Mouse (Mus musculus) left cerebral cortex, adult 2 months (tissue): ENCODE measurements around the gene Grin2a. TPM values are rescaled to one million over a fixed set of nuclear protein-coding genes. Genes with fewer than 3 reads are reported as not detected.

Source experiments
- DNase-seq, 2 experiments: peaks; one replicate each; pipeline ENCODE4 v3.0.0; 2021 to 2022; ENCODE audit warnings: low spot score in 2 of 2, mixed read lengths in 1 of 2; ENCODE audit errors: extremely low spot score in 1 of 2
- H3K27ac ChIP-seq: fragments of 200-600 bp; 2 replicates; pipeline ENCODE4 v1.8.1; 2022
- H3K4me3 ChIP-seq: fragments of 200-600 bp; 2 replicates; pipeline ENCODE4 v1.8.1; 2022
- CTCF ChIP-seq: fragments of 200-600 bp; IDR thresholded peaks from 2 replicates; pipeline ENCODE4 v1.8.1; 2022; ENCODE audit warnings: antibody characterized with exemption, mild to moderate bottlenecking, moderate library complexity
- intact Hi-C: fragments of 180-260 bp; cut with DNase I; formaldehyde crosslinking; loops from one replicate; pipeline ENCODE4 v1.15.1; 2025
- total RNA-seq, 2 experiments: library from RNA; stranded (reverse); gene quantifications; 2 replicates each; pipeline ENCODE4 v1.2.3; 2021

Gene Grin2a
- total RNA-seq, 2 experiments from 2014 or later = 274 to 277 TPM

GRCm38 (mm10) chr16:9607432-9607831 is 387.9 kb downstream of the Grin2a start:
- intact Hi-C loops = loop anchor here (10.0 kb wide), 1 partner anchor 457 kb away; no protein-coding TSS in a partner anchor
- Histone ChIP-seq H3K4me3 (no peak overlapping the region), H3K27ac (no peak overlapping the region)
- no peak for DNase-seq
- no peak for TF ChIP-seq CTCF

DNA sequence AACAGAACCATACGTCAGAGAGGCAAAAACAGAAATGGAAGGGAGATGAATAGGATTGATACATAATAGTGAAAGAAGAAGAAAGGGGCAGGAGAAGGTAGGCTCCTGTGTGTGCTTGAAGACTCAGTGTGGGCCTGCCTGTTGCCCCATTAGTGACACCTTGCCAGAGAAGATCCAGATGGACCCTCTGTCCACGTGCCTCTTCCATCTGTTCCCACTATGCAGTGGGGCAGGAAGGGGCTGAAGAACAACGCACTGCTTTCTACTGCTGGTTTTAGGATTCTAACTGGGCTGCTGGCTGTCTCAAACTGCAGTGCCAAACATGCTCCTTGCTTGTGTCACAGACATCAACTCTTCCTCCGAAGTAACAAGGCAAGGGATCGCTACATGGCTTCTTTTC is 391.4 kb downstream of the Grin2a start:
- Histone ChIP-seq H3K4me3 (no peak overlapping the region), H3K27ac (0 out of 2 replicates have a peak overlapping the region, but pooled peaks have one; percentile 53)
- TF ChIP-seq CTCF = no peak
- DNase-seq = no peak
- intact Hi-C loops = loop anchor here (10.0 kb wide), 1 partner anchor 461 kb away; no protein-coding TSS in a partner anchor

- H3K27ac ChIP-seq = peak overlapping the region; percentile 66
- H3K4me3 ChIP-seq = no peak overlapping the region
- intact Hi-C loops = loop anchor here (10.0 kb wide), 1 partner anchor 462 kb away; no protein-coding TSS in a partner anchor
- TF ChIP-seq CTCF = no peak
- DNase-seq = no peak
Measured at GRCm38 (mm10) chr16:9602579-9602978, 392.8 kb downstream of the Grin2a start.

DNA sequence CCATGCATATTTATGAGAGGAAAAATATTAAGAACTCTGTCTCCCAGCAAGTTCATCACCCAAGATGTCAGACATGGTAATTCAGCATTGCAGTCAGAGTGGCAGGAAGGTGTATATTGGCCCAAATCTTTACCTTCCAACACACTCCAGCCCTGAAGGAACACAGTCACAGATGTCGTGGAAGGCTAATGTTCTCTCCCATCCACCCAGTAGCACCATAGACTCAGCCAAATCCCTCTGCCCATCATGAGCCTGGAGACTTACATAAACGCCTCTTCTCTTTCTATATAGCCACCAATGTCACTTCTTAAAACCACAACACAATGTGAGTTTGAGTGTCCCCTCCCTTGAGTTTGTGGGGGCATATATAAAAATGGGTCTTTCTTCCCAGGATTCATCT is 406.2 kb downstream of the Grin2a start:
- intact Hi-C loops = loop anchor here (2.0 to 10.0 kb wide), 2 partner anchors 36 to 406 kb away; partner anchors contain the start of gene Grin2a
- Histone ChIP-seq H3K27ac (peak overlapping the region; percentile 73), H3K4me3 (no peak overlapping the region)
- TF ChIP-seq CTCF = no peak
- no peak for DNase-seq

- TF ChIP-seq CTCF = no peak
- Histone ChIP-seq H3K4me3 (no peak overlapping the region), H3K27ac (peak overlapping the region; percentile 73)
- no peak for DNase-seq
- intact Hi-C loops = loop anchor here (2.0 to 10.0 kb wide), 2 partner anchors 36 to 406 kb away; partner anchors contain the start of gene Grin2a
Measured at GRCm38 (mm10) chr16:9588431-9588830, 406.9 kb downstream of the Grin2a start.

DNA sequence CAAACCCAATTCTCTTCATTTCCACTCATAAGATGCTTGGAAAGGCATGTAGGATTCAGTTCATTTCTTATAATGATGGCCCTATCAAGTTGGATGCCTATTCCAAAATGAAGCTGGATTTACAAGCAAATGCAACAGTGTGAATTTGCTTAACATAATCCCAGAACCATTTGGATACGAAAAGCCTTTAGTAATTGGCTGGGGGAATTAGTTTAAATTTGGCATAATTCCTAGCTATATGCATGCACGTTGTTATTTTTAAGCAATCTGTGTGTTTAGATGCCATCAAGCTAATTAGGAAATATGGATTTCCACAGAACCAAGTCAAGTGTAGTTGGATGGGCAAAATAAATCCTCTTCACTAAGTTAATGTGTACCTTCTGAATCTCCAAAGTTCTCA is 411.4 kb downstream of the Grin2a start:
- no peak for DNase-seq
- no peak overlapping the region for H3K4me3 ChIP-seq
- intact Hi-C loops = loop anchor here (10.0 kb wide), 1 partner anchor 411 kb away; the partner anchor contains the start of gene Grin2a
- no peak overlapping the region for H3K27ac ChIP-seq
- TF ChIP-seq CTCF = no peak

DNA sequence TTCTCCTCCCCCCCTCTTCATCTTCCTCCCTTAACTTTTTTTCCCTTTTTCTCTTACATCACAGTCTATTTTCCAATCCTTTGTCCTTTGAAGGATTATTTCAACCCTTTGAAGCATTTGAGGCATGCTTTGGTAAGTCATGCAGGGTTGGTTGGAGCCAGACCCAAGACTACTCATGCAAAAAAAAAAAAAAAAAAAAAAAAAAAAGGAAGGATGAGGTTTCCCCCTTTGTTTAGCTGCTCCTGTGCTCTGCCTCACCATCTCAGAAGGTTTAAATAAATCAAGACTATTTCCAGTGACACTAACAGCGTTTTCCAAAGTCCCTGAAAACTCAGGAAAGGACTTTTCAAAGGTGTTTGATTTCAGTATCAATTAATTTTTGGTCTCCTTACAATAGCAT is 423.6 kb downstream of the Grin2a start:
- intact Hi-C loops = no loop called here
- no peak for TF ChIP-seq CTCF
- H3K27ac ChIP-seq = no peak overlapping the region
- no peak for DNase-seq
- no peak overlapping the region for H3K4me3 ChIP-seq

- Histone ChIP-seq H3K4me3 (no peak overlapping the region), H3K27ac (no peak overlapping the region)
- no peak for TF ChIP-seq CTCF
- intact Hi-C loops = no loop called here
- DNase-seq = no peak
Measured at GRCm38 (mm10) chr16:9567286-9567685, 428.1 kb downstream of the Grin2a start.

DNA sequence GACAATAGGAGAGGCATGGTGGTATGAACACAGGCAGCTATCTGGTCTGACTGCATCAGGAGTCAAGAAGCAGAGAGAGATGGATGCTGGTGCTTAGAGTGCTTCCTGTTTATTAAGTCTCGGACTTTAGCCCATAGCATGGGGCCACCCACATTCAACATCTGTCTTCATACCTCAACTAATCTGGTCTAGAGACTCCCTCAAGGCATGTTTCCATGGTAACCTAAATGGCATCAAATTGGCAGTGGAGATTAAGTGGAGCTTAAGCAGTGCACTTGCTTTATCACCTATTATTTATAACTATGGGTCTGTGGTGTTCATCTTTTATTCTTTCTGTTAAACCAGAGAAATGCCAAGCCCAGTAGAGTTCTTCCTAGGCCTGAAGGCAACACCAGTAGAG is 433.5 kb downstream of the Grin2a start:
- Histone ChIP-seq H3K27ac (no peak overlapping the region), H3K4me3 (no peak overlapping the region)
- TF ChIP-seq CTCF = no peak
- intact Hi-C loops = no loop called here
- no peak for DNase-seq

- intact Hi-C loops = no loop called here
- TF ChIP-seq CTCF = no peak
- Histone ChIP-seq H3K27ac (no peak overlapping the region), H3K4me3 (no peak overlapping the region)
- no peak for DNase-seq
Measured at GRCm38 (mm10) chr16:9535196-9535595, 460.2 kb downstream of the Grin2a start.

GRCm38 (mm10) chr16:9533564-9534332 is 461.6 kb downstream of the Grin2a start:
- H3K27ac ChIP-seq = no peak overlapping the region
- no peak for DNase-seq
- intact Hi-C loops = no loop called here
- TF ChIP-seq CTCF = no peak
- no peak overlapping the region for H3K4me3 ChIP-seq

GRCm38 (mm10) chr16:9532843-9533532 is 462.4 kb downstream of the Grin2a start:
- no peak for TF ChIP-seq CTCF
- intact Hi-C loops = no loop called here
- no peak overlapping the region for H3K4me3 ChIP-seq
- H3K27ac ChIP-seq = no peak overlapping the region
- DNase-seq = no peak
